Mouse (Mus musculus) limb, embryonic 14.5 days (tissue): ENCODE data around the gene Nacc1. TPM values are rescaled to one million over a fixed set of nuclear protein-coding genes. Genes with fewer than 3 reads are reported as not detected.
"Not testable (repeated sequence)": the region's sequence is repeated elsewhere in the genome, so short reads cannot be mapped to it uniquely, and the experiment has no call there.

Source experiments
- ATAC-seq: fragments of 200-750 bp; cut with Nextera tagmentation; 2 replicates; pipeline ENCODE4 v1.8.0; 2017; ENCODE audit warnings: low read depth, moderate number of reproducible peaks, moderate TSS enrichment; ENCODE audit not compliant: low FRiP score
- DNase-seq: peaks from one replicate; pipeline ENCODE4 v3.0.0-alpha.2; 2015; ENCODE audit warnings: low spot score
- H3K27ac ChIP-seq: fragments of 300-500 bp; sonication (generic); replicated peaks from 2 replicates; pipeline ENCODE4 v1.5.1; 2014; ENCODE audit warnings: low read depth, mild to moderate bottlenecking, low read length, moderate library complexity, mixed read lengths
- H3K27me3 ChIP-seq: fragments of 300-500 bp; sonication (generic); 2 replicates; pipeline ENCODE4 v1.6.1; 2014; ENCODE audit warnings: low read length, mixed read lengths; ENCODE audit not compliant: control insufficient read depth, insufficient read depth
- H3K36me3 ChIP-seq: fragments of 300-500 bp; sonication (generic); 2 replicates; pipeline ENCODE4 v1.6.1; 2014; ENCODE audit warnings: mild to moderate bottlenecking, low read length, moderate library complexity, mixed read lengths; ENCODE audit not compliant: control insufficient read depth, insufficient read depth
- H3K4me1 ChIP-seq: fragments of 300-500 bp; sonication (generic); 2 replicates; pipeline ENCODE4 v1.6.1; 2014; ENCODE audit warnings: antibody characterized with exemption, low read length, mixed read lengths; ENCODE audit not compliant: control insufficient read depth, insufficient read depth
- H3K4me2 ChIP-seq: fragments of 300-500 bp; sonication (generic); replicated peaks from 2 replicates; pipeline ENCODE4 v1.6.1; 2014; ENCODE audit warnings: low read depth, mild to moderate bottlenecking, low read length, moderate library complexity; ENCODE audit not compliant: severe bottlenecking
- H3K4me3 ChIP-seq: fragments of 300-500 bp; sonication (generic); replicated peaks from 2 replicates; pipeline ENCODE4 v1.5.1; 2014; ENCODE audit warnings: low read length
- H3K9ac ChIP-seq: fragments of 300-500 bp; sonication (generic); 2 replicates; pipeline ENCODE4 v1.6.1; 2014; ENCODE audit warnings: mild to moderate bottlenecking, low read depth, low read length, moderate library complexity; ENCODE audit not compliant: severe bottlenecking
- H3K9me3 ChIP-seq: fragments of 300-500 bp; sonication (generic); 2 replicates; pipeline ENCODE4 v1.6.1; 2016; ENCODE audit warnings: low read length; ENCODE audit not compliant: control insufficient read depth
- POLR2A ChIP-seq: fragments of 200-500 bp; IDR thresholded peaks from 2 replicates; pipeline ENCODE4 v1.8.0; 2012; ENCODE audit warnings: inconsistent platforms, mild to moderate bottlenecking, moderate library complexity, borderline replicate concordance; ENCODE audit not compliant: insufficient read depth, insufficient read length; ENCODE audit errors: extremely low read depth
- WGBS: fragments of 180-500 bp; shearing (Covaris S2); extraction: QIAGEN DNeasy Blood & Tissue Kit; methylation state at CpG from one replicate; pipeline ENCODE4 v1.1.7; 2014; 5-methylcytosine and 5-hydroxymethylcytosine counted together
- polyA plus RNA-seq, 2 experiments: library from polyadenylated mRNA; depleted of rRNA in 1 of 2; stranded (reverse) in 1 of 2; unstranded in 1 of 2; fragments of >200 nt; fragmentation: Nextera tagmentation in 1 of 2; extraction: Ambion mirVana in 1 of 2; gene quantifications; 2 replicates each; pipeline versions ENCODE4 v1.2.1 to v1.2.3; 2012 to 2014

Nacc1 gene
- polyA plus RNA-seq, 2 experiments: 18.5 to 68.8 TPM

DNA sequence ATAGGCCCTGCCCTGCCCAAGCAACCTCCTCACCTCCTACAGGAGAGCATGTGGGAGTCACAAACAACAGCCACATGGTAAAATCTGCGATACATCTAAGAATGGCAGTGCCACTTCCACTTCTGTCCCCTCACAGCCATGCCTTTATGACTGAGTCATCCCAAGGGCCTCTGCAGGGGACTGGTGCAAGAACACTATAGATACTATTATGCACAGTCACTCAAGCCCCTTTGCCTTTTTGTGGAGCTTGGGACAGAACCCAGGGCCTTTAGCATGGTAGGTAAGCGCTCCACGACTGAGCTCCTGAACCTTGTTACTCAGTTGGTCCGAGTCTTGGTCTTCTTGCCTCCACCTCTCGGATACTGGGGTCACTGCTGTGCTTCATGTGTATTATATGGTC lies 10.4 kb downstream of the Nacc1 start:
- H3K36me3 ChIP-seq: peaks cover 48% of the 10 kb centered on the region
- TF ChIP-seq POLR2A: no peak
- H3K9me3 ChIP-seq: no peaks in the 10 kb centered on the region
- H3K27ac ChIP-seq: no peak overlapping the region
- ATAC-seq (no peak), DNase-seq (no peak)
- no peak overlapping the region for H3K4me3 ChIP-seq
- no peaks in the 10 kb centered on the region for H3K27me3 ChIP-seq
- WGBS: 93% methylated on average over 5 of the region's 5 CpGs
- no peak overlapping the region for H3K4me2 ChIP-seq
- H3K4me1 ChIP-seq: no peaks in the 10 kb centered on the region
- no peak overlapping the region for H3K9ac ChIP-seq

DNA sequence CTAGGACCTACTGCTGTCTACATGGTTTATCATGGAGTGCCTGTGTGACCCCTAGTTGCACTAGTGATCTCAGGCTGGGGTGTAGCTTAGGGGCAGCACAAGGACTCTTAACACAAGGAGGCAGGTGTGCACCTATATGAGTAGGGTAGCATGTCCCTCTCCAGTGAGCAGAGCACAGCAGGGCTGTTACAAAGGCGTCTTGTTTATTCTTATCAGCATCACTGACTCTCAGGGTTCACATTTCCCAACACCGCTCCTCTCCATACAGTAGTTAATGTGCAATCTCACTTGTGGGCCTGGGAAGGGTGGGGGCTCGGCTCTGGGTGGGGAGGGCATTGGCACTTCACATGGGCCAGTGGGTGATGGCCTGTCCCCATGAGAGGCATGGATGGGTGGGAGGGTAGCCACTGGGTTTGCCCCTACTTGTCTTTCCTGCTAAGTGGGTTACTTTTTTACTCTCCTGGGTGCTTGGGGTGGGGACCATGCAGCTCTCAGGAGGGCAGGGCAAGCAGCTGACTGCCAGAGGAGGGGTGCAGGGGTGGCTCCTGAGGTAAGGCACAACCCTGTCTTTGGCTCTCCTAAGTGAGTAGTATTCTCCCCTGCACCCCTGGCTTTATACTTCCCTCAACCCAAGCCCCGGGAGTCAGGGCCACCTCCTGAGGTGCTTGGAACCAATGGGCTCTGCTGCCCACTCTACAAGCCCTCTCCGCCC lies 17.2 kb downstream of the Nacc1 start:
- 91% methylated on average over 5 of the region's 5 CpGs for WGBS
- not testable (repeated sequence) for H3K4me1 ChIP-seq, DNase-seq, H3K4me2 ChIP-seq, H3K27me3 ChIP-seq, H3K27ac ChIP-seq, H3K4me3 ChIP-seq, H3K9ac ChIP-seq, H3K9me3 ChIP-seq, ATAC-seq
- H3K36me3 ChIP-seq: peaks cover 59% of the 10 kb centered on the region

DNA sequence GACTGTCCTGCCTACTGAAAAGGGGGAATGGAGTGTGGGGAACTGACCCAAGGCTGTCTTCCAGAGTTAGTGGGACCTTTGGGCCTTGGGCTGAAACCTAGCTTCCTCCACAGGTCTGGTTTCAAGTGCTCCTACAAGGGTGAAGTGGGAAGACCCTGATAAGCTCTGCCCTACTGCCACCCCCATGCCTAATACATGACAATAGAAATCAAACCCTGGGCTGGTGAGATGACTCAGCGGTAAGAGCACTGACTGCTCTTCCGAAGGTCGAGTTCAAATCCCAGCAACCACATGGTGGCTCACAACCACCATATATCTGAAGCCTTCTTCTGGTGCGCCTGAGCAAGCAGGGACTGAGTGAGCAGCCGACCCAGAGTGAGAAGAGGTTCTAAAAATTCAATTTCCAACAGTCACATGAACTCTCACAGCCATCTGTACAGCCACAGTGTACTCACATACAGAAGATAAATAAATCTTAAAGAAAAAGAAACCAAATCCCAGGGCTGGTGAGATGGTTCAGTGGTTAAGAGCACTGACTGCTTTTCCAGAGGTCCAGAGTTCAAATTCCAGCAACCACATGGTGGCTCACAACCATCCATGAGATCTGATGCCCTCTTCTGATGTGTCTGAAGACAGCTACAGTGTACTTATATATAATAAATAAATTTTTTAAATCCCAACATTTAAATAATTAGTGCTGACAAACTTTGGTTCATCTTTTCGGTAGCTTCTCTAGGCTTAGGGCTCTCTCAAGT lies 18.8 kb downstream of the Nacc1 start:
- H3K27ac ChIP-seq: no peak overlapping the region
- H3K9me3 ChIP-seq: no peaks in the 10 kb centered on the region
- ATAC-seq: no peak
- no peak overlapping the region for H3K4me2 ChIP-seq
- WGBS: 84% methylated on average over 6 of the region's 6 CpGs
- TF ChIP-seq POLR2A: no peak
- no peaks in the 10 kb centered on the region for H3K27me3 ChIP-seq
- H3K9ac ChIP-seq: no peak overlapping the region
- peaks cover 7% of the 10 kb centered on the region; the same call in 1 of the 2 replicates for H3K4me1 ChIP-seq
- no peak for DNase-seq
- H3K4me3 ChIP-seq: no peak overlapping the region
- peaks cover 44% of the 10 kb centered on the region for H3K36me3 ChIP-seq

DNA sequence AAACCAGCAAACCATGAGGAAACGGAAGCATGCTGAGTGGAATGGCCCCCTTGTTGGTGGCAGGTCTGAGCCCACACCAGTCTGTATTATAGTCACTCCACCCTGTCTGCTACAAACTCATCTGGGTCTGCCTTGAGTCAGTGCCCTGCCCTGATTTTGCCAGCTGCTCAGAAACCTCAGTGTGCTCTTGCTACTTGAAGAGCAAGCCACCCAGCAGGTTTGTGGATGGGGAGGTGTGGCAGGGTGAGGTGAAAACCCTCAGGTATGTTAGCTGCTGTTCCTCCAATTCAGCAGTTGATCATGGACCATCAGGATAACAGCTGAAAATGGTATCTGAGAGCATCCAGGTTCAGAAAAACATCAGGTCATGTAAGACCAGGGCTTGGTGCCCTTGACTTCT lies 19.6 kb downstream of the Nacc1 start:
- no peak overlapping the region for H3K27ac ChIP-seq
- H3K9ac ChIP-seq: no peak overlapping the region
- H3K4me2 ChIP-seq: no peak overlapping the region
- TF ChIP-seq POLR2A: no peak
- H3K27me3 ChIP-seq: no peaks in the 10 kb centered on the region
- ATAC-seq: no peak
- H3K4me3 ChIP-seq: no peak overlapping the region
- peaks cover 12% of the 10 kb centered on the region for H3K4me1 ChIP-seq
- DNase-seq: no peak
- H3K9me3 ChIP-seq: no peaks in the 10 kb centered on the region
- WGBS: 83% methylated on average over 1 of the region's 1 CpGs
- H3K36me3 ChIP-seq: peaks cover 40% of the 10 kb centered on the region

DNA sequence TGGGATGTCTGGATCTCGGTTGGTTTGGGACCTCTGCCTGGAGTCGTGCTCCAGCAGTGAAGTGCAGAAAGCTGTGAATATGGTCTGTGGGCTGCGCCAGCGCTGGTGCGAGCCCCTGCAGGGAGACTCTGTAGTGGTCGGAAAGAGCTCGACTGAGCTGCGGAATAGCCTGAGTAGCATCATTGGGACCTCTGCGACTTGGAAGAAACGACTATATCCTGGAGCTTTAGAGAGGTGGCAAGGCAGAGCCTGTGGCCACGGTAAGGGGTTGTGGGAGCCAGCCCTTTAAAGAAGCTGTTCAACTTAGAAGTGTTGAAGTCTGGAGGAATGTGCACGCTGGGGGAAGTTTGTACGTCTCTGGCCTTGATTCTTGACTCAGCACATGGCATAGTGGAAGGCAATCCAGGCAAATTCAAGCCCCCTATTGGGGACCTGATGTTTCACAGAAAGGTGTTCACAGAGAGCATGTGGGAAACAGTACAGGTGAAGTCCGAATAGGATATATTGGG lies 22.2 kb downstream of the Nacc1 start:
- H3K9me3 ChIP-seq: no peaks in the 10 kb centered on the region
- peaks cover 17% of the 10 kb centered on the region for H3K36me3 ChIP-seq
- peak; percentile 4; the same call in 1 of the 2 replicates for ATAC-seq
- no peak for TF ChIP-seq POLR2A
- H3K4me3 ChIP-seq: peak overlapping the region; percentile 66
- peaks cover 20% of the 10 kb centered on the region for H3K4me1 ChIP-seq
- 2% methylated on average over 14 of the region's 14 CpGs for WGBS
- no peaks in the 10 kb centered on the region for H3K27me3 ChIP-seq
- H3K4me2 ChIP-seq: peak overlapping the region; percentile 81
- DNase-seq: peak; percentile 65
- peak overlapping the region; percentile 91 for H3K27ac ChIP-seq
- peak overlapping the region; percentile 70 for H3K9ac ChIP-seq
